Mouse (Mus musculus) liver, embryonic 14.5 days (tissue): ENCODE measurements around the gene Mgat2.

Experiments used
- CTCF ChIP-seq: IDR thresholded peaks from 2 replicates; pipeline ENCODE4 v1.5.1; 2016; ENCODE audit warnings: antibody characterized with exemption, low read depth, control low read depth
- EP300 ChIP-seq: IDR thresholded peaks from 2 replicates; pipeline ENCODE4 v1.6.1; 2016; ENCODE audit warnings: antibody characterized with exemption, low read depth

DNA sequence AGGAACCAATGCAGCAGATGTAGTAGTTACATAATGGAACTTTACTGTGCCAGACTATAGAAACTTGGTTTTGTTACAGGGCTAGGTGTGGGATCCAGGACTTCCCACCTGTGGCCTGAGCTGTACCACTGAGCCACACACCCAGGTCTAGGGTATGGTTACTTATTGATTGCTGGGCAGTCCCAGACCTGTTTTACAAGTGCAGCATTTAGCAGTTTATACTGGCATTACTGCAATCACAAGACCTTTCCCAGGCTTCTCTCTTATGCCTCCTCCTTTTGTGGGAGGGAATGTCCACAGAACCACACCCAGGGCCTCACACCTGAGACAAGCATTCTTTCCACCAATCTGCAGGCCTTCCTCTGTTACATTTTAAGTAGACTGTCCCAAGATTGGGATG lies 15.0 kb downstream of the Mgat2 start:
- TF ChIP-seq CTCF, result no peak
- TF ChIP-seq EP300, result no peak
